Mouse (Mus musculus): ENCODE measurements around the gene Ppp2r2c. TPM values are rescaled to one million over a fixed set of nuclear protein-coding genes. Genes with fewer than 3 reads are reported as not detected.
A peak's percentile ranks its signal among the peaks of the same experiment; 100 is the strongest.

The Ppp2r2c gene
- polyA plus RNA-seq, 1 experiment from 2014 or later: 0.19 TPM

GRCm38 (mm10) chr5:36918016-36918415, 49.7 kb downstream of the Ppp2r2c start:
- Histone ChIP-seq H3K4me3 (ENCODE audit: low read depth, low read length) (no peak overlapping the region), H3K9me3 (replicated peaks; ENCODE audit: control insufficient read depth, low read length) (no peaks in the 10 kb centered on the region), H3K27ac (ENCODE audit: low read depth, low read length) (no peak overlapping the region), H3K9ac (ENCODE audit: low read depth, low read length) (no peak overlapping the region), H3K4me2 (no peak overlapping the region), H3K27me3 (ENCODE audit: control insufficient read depth, insufficient read depth, low read length) (peaks cover 7% of the 10 kb centered on the region), H3K4me1 (ENCODE audit: control insufficient read depth, insufficient read depth, low read length) (peaks cover 8% of the 10 kb centered on the region), H3K36me3 (ENCODE audit: control insufficient read depth, insufficient read depth, low read length) (no peaks in the 10 kb centered on the region)
- no peak for ATAC-seq (replicated peaks; ENCODE audit: insufficient number of reproducible peaks, low FRiP score, low TSS enrichment)
- 77% methylated on average over 7 of the region's 7 CpGs for WGBS (ENCODE audit: insufficient replicate concordance)

GRCm38 (mm10) chr5:36920072-36920471, 51.8 kb downstream of the Ppp2r2c start:
- Histone ChIP-seq H3K27me3 (ENCODE audit: control insufficient read depth, insufficient read depth, low read length) (peaks cover 3% of the 10 kb centered on the region; the same call in 1 of the 2 replicates), H3K27ac (ENCODE audit: low read depth, low read length) (no peak overlapping the region), H3K4me3 (ENCODE audit: low read depth, low read length) (no peak overlapping the region), H3K4me2 (no peak overlapping the region), H3K4me1 (ENCODE audit: control insufficient read depth, insufficient read depth, low read length) (peaks cover 23% of the 10 kb centered on the region), H3K9ac (ENCODE audit: low read depth, low read length) (no peak overlapping the region), H3K9me3 (replicated peaks; ENCODE audit: control insufficient read depth, low read length) (no peaks in the 10 kb centered on the region), H3K36me3 (ENCODE audit: control insufficient read depth, insufficient read depth, low read length) (no peaks in the 10 kb centered on the region)
- no peak for ATAC-seq (replicated peaks; ENCODE audit: insufficient number of reproducible peaks, low FRiP score, low TSS enrichment)
- 51% methylated on average over 1 of the region's 1 CpGs for WGBS (ENCODE audit: insufficient replicate concordance)

- Histone ChIP-seq H3K36me3 (ENCODE audit: control insufficient read depth, insufficient read depth, low read length) (no peaks in the 10 kb centered on the region), H3K4me3 (ENCODE audit: low read depth, low read length) (no peak overlapping the region)
- WGBS (ENCODE audit: insufficient replicate concordance): 85% methylated on average over 1 of the region's 1 CpGs
Measured at GRCm38 (mm10) chr5:36921871-36922270, 53.6 kb downstream of the Ppp2r2c start.

GRCm38 (mm10) chr5:36922811-36923210, 54.5 kb downstream of the Ppp2r2c start:
- Histone ChIP-seq H3K4me1 (ENCODE audit: control insufficient read depth, insufficient read depth, low read length) (peaks cover 27% of the 10 kb centered on the region), H3K27me3 (ENCODE audit: control insufficient read depth, insufficient read depth, low read length) (no peaks in the 10 kb centered on the region; the same call in 1 of the 2 replicates)

More at GRCm38 (mm10) chr5:36921871-36922270, 53.6 kb downstream of the Ppp2r2c start:
- peaks cover 3% of the 10 kb centered on the region; the same call in 1 of the 2 replicates for H3K27me3 ChIP-seq (ENCODE audit: control insufficient read depth, insufficient read depth, low read length)
- peaks cover 27% of the 10 kb centered on the region for H3K4me1 ChIP-seq (ENCODE audit: control insufficient read depth, insufficient read depth, low read length)
- no peak overlapping the region for H3K9ac ChIP-seq (ENCODE audit: low read depth, low read length)
- no peaks in the 10 kb centered on the region for H3K9me3 ChIP-seq (replicated peaks; ENCODE audit: control insufficient read depth, low read length)
- no peak overlapping the region for H3K27ac ChIP-seq (ENCODE audit: low read depth, low read length)
- ATAC-seq (replicated peaks; ENCODE audit: insufficient number of reproducible peaks, low FRiP score, low TSS enrichment): no peak
- no peak overlapping the region for H3K4me2 ChIP-seq

GRCm38 (mm10) chr5:36923826-36924700, 55.8 kb downstream of the Ppp2r2c start:
- Histone ChIP-seq H3K9me3 (replicated peaks; ENCODE audit: control insufficient read depth, low read length) (no peaks in the 10 kb centered on the region), H3K4me3 (ENCODE audit: low read depth, low read length) (no peak overlapping the region), H3K27ac (ENCODE audit: low read depth, low read length) (peak overlapping the region; percentile 63), H3K4me2 (peak overlapping the region; percentile 2; the same call in 1 of the 2 replicates), H3K27me3 (ENCODE audit: control insufficient read depth, insufficient read depth, low read length) (no peaks in the 10 kb centered on the region), H3K9ac (ENCODE audit: low read depth, low read length) (no peak overlapping the region), H3K4me1 (ENCODE audit: control insufficient read depth, insufficient read depth, low read length) (peaks cover 27% of the 10 kb centered on the region), H3K36me3 (ENCODE audit: control insufficient read depth, insufficient read depth, low read length) (no peaks in the 10 kb centered on the region)
- 24% methylated on average over 11 of the region's 11 CpGs for WGBS (ENCODE audit: insufficient replicate concordance)
- no peak for ATAC-seq (replicated peaks; ENCODE audit: insufficient number of reproducible peaks, low FRiP score, low TSS enrichment)

More at GRCm38 (mm10) chr5:36922811-36923210, 54.5 kb downstream of the Ppp2r2c start:
- Histone ChIP-seq H3K9me3 (replicated peaks; ENCODE audit: control insufficient read depth, low read length) (no peaks in the 10 kb centered on the region), H3K27ac (ENCODE audit: low read depth, low read length) (no peak overlapping the region), H3K4me2 (no peak overlapping the region), H3K4me3 (ENCODE audit: low read depth, low read length) (no peak overlapping the region), H3K9ac (ENCODE audit: low read depth, low read length) (no peak overlapping the region), H3K36me3 (ENCODE audit: control insufficient read depth, insufficient read depth, low read length) (no peaks in the 10 kb centered on the region)
- no peak for ATAC-seq (replicated peaks; ENCODE audit: insufficient number of reproducible peaks, low FRiP score, low TSS enrichment)
- 58% methylated on average over 10 of the region's 10 CpGs for WGBS (ENCODE audit: insufficient replicate concordance)

- Histone ChIP-seq H3K4me3 (ENCODE audit: low read depth, low read length) (no peak overlapping the region), H3K9ac (ENCODE audit: low read depth, low read length) (no peak overlapping the region), H3K36me3 (ENCODE audit: control insufficient read depth, insufficient read depth, low read length) (no peaks in the 10 kb centered on the region), H3K4me2 (no peak overlapping the region), H3K4me1 (ENCODE audit: control insufficient read depth, insufficient read depth, low read length) (peaks cover 14% of the 10 kb centered on the region; the same call in 1 of the 2 replicates), H3K9me3 (replicated peaks; ENCODE audit: control insufficient read depth, low read length) (no peaks in the 10 kb centered on the region), H3K27ac (ENCODE audit: low read depth, low read length) (no peak overlapping the region), H3K27me3 (ENCODE audit: control insufficient read depth, insufficient read depth, low read length) (no peaks in the 10 kb centered on the region)
- ATAC-seq (replicated peaks; ENCODE audit: insufficient number of reproducible peaks, low FRiP score, low TSS enrichment): no peak
- WGBS (ENCODE audit: insufficient replicate concordance): 52% methylated on average over 4 of the region's 4 CpGs
Measured at GRCm38 (mm10) chr5:36928701-36929100, 60.4 kb downstream of the Ppp2r2c start.

GRCm38 (mm10) chr5:36929376-36929775, 61.1 kb downstream of the Ppp2r2c start:
- no peak overlapping the region for H3K4me2 ChIP-seq
- WGBS (ENCODE audit: insufficient replicate concordance): 52% methylated on average over 3 of the region's 3 CpGs
- H3K27me3 ChIP-seq (ENCODE audit: control insufficient read depth, insufficient read depth, low read length): no peaks in the 10 kb centered on the region; the same call in 1 of the 2 replicates
- H3K36me3 ChIP-seq (ENCODE audit: control insufficient read depth, insufficient read depth, low read length): no peaks in the 10 kb centered on the region
- H3K4me1 ChIP-seq (ENCODE audit: control insufficient read depth, insufficient read depth, low read length): peaks cover 8% of the 10 kb centered on the region; the same call in 1 of the 2 replicates
- no peak overlapping the region for H3K4me3 ChIP-seq (ENCODE audit: low read depth, low read length)
- no peaks in the 10 kb centered on the region for H3K9me3 ChIP-seq (replicated peaks; ENCODE audit: control insufficient read depth, low read length)
- H3K9ac ChIP-seq (ENCODE audit: low read depth, low read length): no peak overlapping the region
- no peak overlapping the region for H3K27ac ChIP-seq (ENCODE audit: low read depth, low read length)
- no peak for ATAC-seq (replicated peaks; ENCODE audit: insufficient number of reproducible peaks, low FRiP score, low TSS enrichment)

GRCm38 (mm10) chr5:36933383-36933782, 65.1 kb downstream of the Ppp2r2c start:
- no peak for ATAC-seq (replicated peaks; ENCODE audit: insufficient number of reproducible peaks, low FRiP score, low TSS enrichment)
- 63% methylated on average over 8 of the region's 8 CpGs for WGBS (ENCODE audit: insufficient replicate concordance)
- H3K36me3 ChIP-seq (ENCODE audit: control insufficient read depth, insufficient read depth, low read length): no peaks in the 10 kb centered on the region
- no peak overlapping the region for H3K27ac ChIP-seq (ENCODE audit: low read depth, low read length)
- no peaks in the 10 kb centered on the region; the same call in 1 of the 2 replicates for H3K27me3 ChIP-seq (ENCODE audit: control insufficient read depth, insufficient read depth, low read length)
- H3K4me3 ChIP-seq (ENCODE audit: low read depth, low read length): no peak overlapping the region
- H3K4me2 ChIP-seq: no peak overlapping the region
- H3K4me1 ChIP-seq (ENCODE audit: control insufficient read depth, insufficient read depth, low read length): peaks cover 13% of the 10 kb centered on the region
- H3K9ac ChIP-seq (ENCODE audit: low read depth, low read length): no peak overlapping the region
- no peaks in the 10 kb centered on the region for H3K9me3 ChIP-seq (replicated peaks; ENCODE audit: control insufficient read depth, low read length)

All from heart, embryonic 11.5 days (tissue).